Mouse (Mus musculus) lung, embryonic 16.5 days (tissue): ENCODE data around the gene Hinfp. TPM values are rescaled to one million over a fixed set of nuclear protein-coding genes. Genes with fewer than 3 reads are reported as not detected.

ENCODE experiments used
- ATAC-seq: fragments of 200-750 bp; cut with Nextera tagmentation; 2 replicates; pipeline ENCODE4 v1.8.0; 2017; ENCODE audit warnings: low read depth, mild to moderate bottlenecking, moderate library complexity
- H3K27ac ChIP-seq: fragments of 300-500 bp; sonication (generic); 2 replicates; pipeline ENCODE4 v1.5.1; 2014; ENCODE audit warnings: mild to moderate bottlenecking, control low read depth, low read length
- H3K27me3 ChIP-seq: fragments of 300-500 bp; sonication (generic); 2 replicates; pipeline ENCODE4 v1.6.1; 2014; ENCODE audit warnings: low read depth, low read length, mixed read lengths; ENCODE audit not compliant: control insufficient read depth, insufficient read depth
- H3K36me3 ChIP-seq: fragments of 300-500 bp; sonication (generic); 2 replicates; pipeline ENCODE4 v1.6.1; 2014; ENCODE audit warnings: low read length; ENCODE audit not compliant: control insufficient read depth, insufficient read depth
- H3K4me1 ChIP-seq: fragments of 300-500 bp; sonication (generic); replicated peaks from 2 replicates; pipeline ENCODE4 v1.6.1; 2014; ENCODE audit warnings: low read length, mixed read lengths; ENCODE audit not compliant: control insufficient read depth, insufficient read depth
- H3K4me2 ChIP-seq: fragments of 300-500 bp; sonication (generic); 2 replicates; pipeline ENCODE4 v1.6.1; 2014; ENCODE audit warnings: low read depth, low read length, control low read depth
- H3K4me3 ChIP-seq: fragments of 300-500 bp; sonication (generic); 2 replicates; pipeline ENCODE4 v1.5.1; 2014; ENCODE audit warnings: mild to moderate bottlenecking, low read length, control low read depth
- H3K9ac ChIP-seq: fragments of 300-500 bp; sonication (generic); 2 replicates; pipeline ENCODE4 v1.6.1; 2014; ENCODE audit warnings: low read length, control low read depth
- H3K9me3 ChIP-seq: fragments of 300-500 bp; sonication (generic); 2 replicates; pipeline ENCODE4 v1.6.1; 2016; ENCODE audit warnings: low read length; ENCODE audit not compliant: control insufficient read depth
- WGBS: fragments of 180-500 bp; shearing (Covaris S2); extraction: QIAGEN DNeasy Blood & Tissue Kit; methylation state at CpG from one replicate; pipeline ENCODE4 v1.1.7; 2014; 5-methylcytosine and 5-hydroxymethylcytosine counted together
- polyA plus RNA-seq: library from polyadenylated mRNA; unstranded; fragments of >200 nt; fragmentation: Nextera tagmentation; extraction: Ambion mirVana; gene quantifications from 2 replicates; pipeline ENCODE4 v1.2.1, GENCODE M21; 2015

The Hinfp gene
- polyA plus RNA-seq, 1 experiment from 2014 or later: 25.1 TPM

GRCm38 (mm10) chr9:44317452-44317851 is 12.0 kb upstream of the Hinfp start:
- H3K9me3 ChIP-seq: no peaks in the 10 kb centered on the region
- peaks cover 11% of the 10 kb centered on the region; the same call in 1 of the 2 replicates for H3K36me3 ChIP-seq
- ATAC-seq: no peak
- H3K4me2 ChIP-seq: no peak overlapping the region; the same call in 1 of the 2 replicates
- 64% methylated on average over 4 of the region's 4 CpGs for whole genome bisulfite sequencing
- peaks cover 20% of the 10 kb centered on the region for H3K4me1 ChIP-seq
- H3K9ac ChIP-seq: no peak overlapping the region
- H3K27ac ChIP-seq: no peak overlapping the region
- no peak overlapping the region for H3K4me3 ChIP-seq
- H3K27me3 ChIP-seq: no peaks in the 10 kb centered on the region

GRCm38 (mm10) chr9:44314910-44315309 is 9.4 kb upstream of the Hinfp start:
- Histone ChIP-seq H3K9ac (no peak overlapping the region), H3K27me3 (no peaks in the 10 kb centered on the region), H3K9me3 (no peaks in the 10 kb centered on the region), H3K4me2 (no peak overlapping the region), H3K36me3 (peaks cover 11% of the 10 kb centered on the region; the same call in 1 of the 2 replicates), H3K27ac (no peak overlapping the region), H3K4me3 (no peak overlapping the region), H3K4me1 (peaks cover 17% of the 10 kb centered on the region)
- ATAC-seq: no peak
- WGBS: 95% methylated on average over 18 of the region's 18 CpGs

GRCm38 (mm10) chr9:44314257-44314547 is 8.7 kb upstream of the Hinfp start:
- H3K9me3 ChIP-seq: no peaks in the 10 kb centered on the region
- H3K27me3 ChIP-seq: no peaks in the 10 kb centered on the region
- H3K27ac ChIP-seq: no peak overlapping the region
- WGBS: 65% methylated on average over 4 of the region's 4 CpGs
- H3K4me1 ChIP-seq: peaks cover 17% of the 10 kb centered on the region
- H3K4me2 ChIP-seq: no peak overlapping the region
- no peak for ATAC-seq
- no peak overlapping the region for H3K4me3 ChIP-seq
- H3K36me3 ChIP-seq: peaks cover 11% of the 10 kb centered on the region; the same call in 1 of the 2 replicates
- no peak overlapping the region for H3K9ac ChIP-seq

DNA sequence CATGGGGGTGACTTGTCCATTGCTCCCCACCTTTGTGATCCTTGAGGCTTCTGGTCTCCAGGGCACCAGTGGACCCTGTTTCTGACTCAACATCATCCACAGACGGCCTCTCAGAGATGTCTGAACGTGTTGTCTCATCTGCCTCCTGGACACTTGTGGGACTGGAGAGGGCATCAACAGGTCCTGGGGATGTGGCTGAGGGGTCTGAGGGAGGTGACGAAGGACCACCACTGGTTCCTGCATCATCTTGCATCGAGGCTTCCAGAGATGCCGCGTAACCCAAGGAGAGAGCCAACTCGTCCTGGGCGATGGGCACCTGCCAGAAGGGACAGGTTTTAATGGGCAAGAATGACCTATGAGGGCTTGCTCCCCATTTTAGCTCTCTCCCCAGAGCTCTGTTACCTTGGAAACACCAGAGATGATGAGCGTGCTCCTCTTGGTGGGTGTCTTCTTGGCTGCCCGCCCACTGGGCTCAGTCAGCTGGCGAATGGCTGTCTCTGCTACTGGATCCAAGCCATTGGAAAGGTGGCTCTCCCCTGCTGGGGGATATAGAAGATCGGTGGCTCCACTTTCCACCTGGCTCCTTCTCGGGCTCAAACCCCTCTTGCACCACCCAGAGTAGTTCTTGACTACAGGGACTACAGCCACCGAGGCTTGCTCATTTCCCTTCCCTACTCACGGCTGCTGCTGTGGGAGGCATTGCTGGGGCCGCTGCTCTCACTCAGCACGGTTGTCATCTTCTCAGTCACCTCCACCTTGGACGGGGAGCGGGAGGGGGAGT is 8.2 kb upstream of the Hinfp start:
- no peak overlapping the region for H3K27ac ChIP-seq
- H3K36me3 ChIP-seq: peaks cover 11% of the 10 kb centered on the region; the same call in 1 of the 2 replicates
- no peaks in the 10 kb centered on the region for H3K27me3 ChIP-seq
- no peak overlapping the region for H3K9ac ChIP-seq
- H3K4me2 ChIP-seq: no peak overlapping the region
- peaks cover 12% of the 10 kb centered on the region for H3K4me1 ChIP-seq
- no peak for ATAC-seq
- 70% methylated on average over 19 of the region's 19 CpGs for WGBS
- H3K4me3 ChIP-seq: no peak overlapping the region
- H3K9me3 ChIP-seq: no peaks in the 10 kb centered on the region

- ATAC-seq: peak; percentile 81
These were observed 6.0 kb upstream of the Hinfp start for GRCm38 (mm10) chr9:44311136-44312134.

GRCm38 (mm10) chr9:44310750-44311135 is 5.3 kb upstream of the Hinfp start:
- Histone ChIP-seq H3K27me3 (no peaks in the 10 kb centered on the region), H3K9ac (no peak overlapping the region; the same call in 1 of the 2 replicates), H3K4me3 (no peak overlapping the region), H3K9me3 (no peaks in the 10 kb centered on the region), H3K4me2 (peak overlapping the region; percentile 27), H3K36me3 (peaks cover 7% of the 10 kb centered on the region; the same call in 1 of the 2 replicates), H3K27ac (peak overlapping the region; percentile 67), H3K4me1 (no peaks in the 10 kb centered on the region)
- 36% methylated on average over 10 of the region's 10 CpGs for WGBS
- no peak for ATAC-seq

More at GRCm38 (mm10) chr9:44311136-44312134, 6.0 kb upstream of the Hinfp start:
- Histone ChIP-seq H3K36me3 (peaks cover 10% of the 10 kb centered on the region; the same call in 1 of the 2 replicates), H3K4me2 (peak overlapping the region; percentile 27), H3K9ac (peak overlapping the region; percentile 5; the same call in 1 of the 2 replicates), H3K27me3 (no peaks in the 10 kb centered on the region), H3K27ac (peak overlapping the region; percentile 67), H3K4me3 (peak overlapping the region; percentile 6; the same call in 1 of the 2 replicates), H3K4me1 (no peaks in the 10 kb centered on the region), H3K9me3 (no peaks in the 10 kb centered on the region)
- WGBS: 17% methylated on average over 27 of the region's 27 CpGs

DNA sequence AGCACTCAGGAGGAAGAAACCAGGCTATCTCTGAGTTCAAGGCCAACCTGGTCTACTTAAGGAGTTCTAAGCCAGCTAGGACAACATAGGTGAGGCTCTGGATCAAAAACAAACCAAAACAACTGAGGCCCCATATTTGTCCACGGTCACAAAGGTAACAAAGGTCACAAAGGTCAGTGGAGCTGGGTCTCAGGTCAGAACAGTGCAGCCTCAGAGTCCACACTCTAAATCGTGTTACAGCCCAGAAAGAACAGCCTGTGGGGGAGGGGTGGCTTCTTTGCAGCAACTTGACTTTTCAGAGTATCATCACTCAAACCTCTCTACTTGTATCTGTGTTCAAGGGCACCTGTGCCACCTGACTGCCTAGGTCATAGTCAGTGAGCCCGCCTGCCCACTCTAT is 4.3 kb upstream of the Hinfp start:
- Histone ChIP-seq H3K9ac (no peak overlapping the region), H3K4me2 (no peak overlapping the region), H3K27ac (no peak overlapping the region), H3K4me3 (no peak overlapping the region), H3K36me3 (peaks cover 7% of the 10 kb centered on the region; the same call in 1 of the 2 replicates), H3K4me1 (peaks cover under 1% of the 10 kb centered on the region), H3K9me3 (no peaks in the 10 kb centered on the region), H3K27me3 (no peaks in the 10 kb centered on the region)
- ATAC-seq: no peak
- WGBS: 55% methylated on average over 3 of the region's 3 CpGs

- H3K4me1 ChIP-seq: peaks cover 10% of the 10 kb centered on the region
- H3K4me2 ChIP-seq: no peak overlapping the region
- no peak overlapping the region for H3K27ac ChIP-seq
- WGBS: 85% methylated on average over 2 of the region's 2 CpGs
- ATAC-seq: no peak
- no peaks in the 10 kb centered on the region for H3K9me3 ChIP-seq
- no peaks in the 10 kb centered on the region for H3K36me3 ChIP-seq
- H3K4me3 ChIP-seq: no peak overlapping the region
- no peak overlapping the region for H3K9ac ChIP-seq
- H3K27me3 ChIP-seq: no peaks in the 10 kb centered on the region
These were observed 1.8 kb upstream of the Hinfp start for GRCm38 (mm10) chr9:44307248-44307647.

- H3K27ac ChIP-seq: no peak overlapping the region
- 81% methylated on average over 6 of the region's 6 CpGs for WGBS
- no peaks in the 10 kb centered on the region for H3K36me3 ChIP-seq
- H3K9me3 ChIP-seq: no peaks in the 10 kb centered on the region
- H3K4me3 ChIP-seq: no peak overlapping the region
- no peak overlapping the region for H3K9ac ChIP-seq
- H3K4me2 ChIP-seq: no peak overlapping the region
- no peaks in the 10 kb centered on the region for H3K27me3 ChIP-seq
- ATAC-seq: no peak
- H3K4me1 ChIP-seq: peaks cover 10% of the 10 kb centered on the region
These were observed 1.1 kb upstream of the Hinfp start for GRCm38 (mm10) chr9:44306532-44306931.
